Mouse (Mus musculus) thymus, postnatal 36 days (tissue): ENCODE data around the gene Vmn1r79.
"Not testable (repeated sequence)": the region's sequence is repeated elsewhere in the genome, so short reads cannot be mapped to it uniquely, and the experiment has no call there.

Source experiments
- DNase-seq, 2 experiments: peaks; one replicate each; pipeline ENCODE4 v3.0.0; 2022; ENCODE audit warnings: mixed read lengths in 2 of 2

The Vmn1r79 gene

DNA sequence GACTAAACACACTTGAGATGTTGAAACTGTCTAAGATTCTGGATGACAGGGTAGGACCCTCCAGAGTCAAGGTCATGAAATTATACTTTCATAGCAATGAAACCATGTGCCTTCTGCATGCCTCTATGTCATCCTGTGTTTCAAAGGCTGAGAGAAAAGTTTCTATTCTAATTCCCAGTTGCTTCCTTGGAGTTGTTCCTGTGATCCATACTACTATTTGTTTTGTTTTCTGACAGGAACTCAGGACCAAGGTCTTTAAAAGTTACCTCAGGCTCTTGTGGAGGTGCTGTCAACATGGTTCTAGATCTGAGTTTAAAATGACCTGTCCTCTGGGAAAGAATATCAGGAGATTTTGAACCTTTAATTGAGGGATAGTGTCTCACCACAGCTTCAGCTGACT is at the start of gene Vmn1r79:
Gene Vmn1r79, plus strand, starts transcription at position 301 of the 400 bp plus-strand sequence.
- not testable (repeated sequence) for DNase-seq

DNA sequence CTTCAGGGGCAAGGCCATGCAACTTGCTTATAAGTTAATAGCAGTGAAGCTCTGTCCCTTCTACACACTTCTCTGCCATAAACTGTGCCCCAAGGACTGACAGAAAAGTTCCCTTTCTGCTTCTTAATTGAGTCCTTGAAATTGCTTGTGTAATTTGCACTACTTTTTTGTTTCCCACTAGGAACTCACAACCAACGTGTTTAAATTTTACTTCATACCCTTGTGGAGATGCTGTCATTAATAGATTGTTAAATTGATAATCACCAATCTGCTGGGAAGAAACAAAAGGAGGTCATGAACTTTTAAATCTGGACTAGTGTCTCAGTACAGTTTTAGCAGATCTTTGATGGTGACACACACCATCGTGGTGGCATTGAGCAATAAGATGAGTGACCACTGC is 21.1 kb upstream of the Vmn1r79 start, which contains the start of gene Vmn1r78:
Gene Vmn1r78, plus strand, starts transcription at position 301 of the 400 bp plus-strand sequence.
- DNase-seq: no peak

DNA sequence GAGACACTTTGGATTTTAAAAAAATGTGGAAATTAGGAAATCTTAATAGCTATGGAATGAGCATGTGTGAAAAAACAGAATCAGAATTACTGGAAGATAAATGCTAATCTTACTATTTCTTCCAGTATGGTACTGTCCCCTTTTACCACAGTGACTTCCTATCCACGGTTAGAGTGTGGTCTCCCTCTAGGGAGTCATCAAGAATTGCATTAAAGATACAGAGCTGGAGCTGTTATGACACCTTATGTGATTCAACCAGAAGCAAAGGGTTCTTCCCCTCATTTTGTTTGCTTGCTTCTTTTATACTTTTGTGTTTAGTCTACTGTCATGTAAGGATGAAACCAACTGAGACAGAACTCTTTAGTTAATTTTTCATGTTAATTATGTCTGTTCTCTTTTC is 14.6 kb upstream of the Vmn1r79 start:
- not testable (repeated sequence) for DNase-seq

DNA sequence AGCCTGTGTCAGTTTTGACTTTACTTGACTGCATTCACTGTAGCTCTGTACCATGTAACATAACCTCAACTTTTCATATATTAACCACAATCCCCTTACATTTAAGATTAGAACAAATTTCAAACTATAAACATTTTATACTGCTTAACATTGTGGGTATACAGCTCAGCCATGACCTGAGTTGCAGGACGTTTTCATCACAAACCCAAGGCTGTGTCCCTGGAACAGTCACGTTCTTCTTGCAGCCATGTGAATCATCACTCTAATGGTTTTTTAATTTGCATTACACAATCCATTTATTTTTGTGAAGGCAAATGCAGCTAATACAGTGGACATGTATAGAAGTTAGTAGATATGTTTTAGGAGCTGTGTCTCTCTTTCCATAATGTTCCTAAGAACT is 1.8 kb downstream of the Vmn1r79 start:
- not testable (repeated sequence) for DNase-seq

DNA sequence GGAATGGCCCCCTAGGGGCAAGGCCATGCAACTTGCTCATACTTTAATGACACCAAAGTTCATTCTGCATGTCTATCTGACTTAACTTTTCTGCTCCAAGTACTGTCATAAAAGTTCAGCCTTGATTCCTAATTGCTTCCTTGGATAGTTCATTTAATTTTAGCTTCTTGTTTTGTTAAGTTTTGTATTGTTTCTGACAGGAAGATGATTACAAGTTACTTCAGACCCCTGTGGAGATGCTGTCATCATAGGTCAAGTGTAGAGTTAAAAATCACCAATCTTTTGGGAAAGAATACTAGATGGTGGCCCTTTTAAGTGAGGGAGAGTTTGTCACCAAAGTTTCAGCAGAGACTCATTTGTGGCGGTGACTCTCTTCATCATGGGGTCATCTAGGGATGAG is 17.9 kb downstream of the Vmn1r79 start, which contains the start of gene Vmn1r80:
Gene Vmn1r80, plus strand, starts transcription at position 301 of the 400 bp plus-strand sequence.
- no peak for DNase-seq

DNA sequence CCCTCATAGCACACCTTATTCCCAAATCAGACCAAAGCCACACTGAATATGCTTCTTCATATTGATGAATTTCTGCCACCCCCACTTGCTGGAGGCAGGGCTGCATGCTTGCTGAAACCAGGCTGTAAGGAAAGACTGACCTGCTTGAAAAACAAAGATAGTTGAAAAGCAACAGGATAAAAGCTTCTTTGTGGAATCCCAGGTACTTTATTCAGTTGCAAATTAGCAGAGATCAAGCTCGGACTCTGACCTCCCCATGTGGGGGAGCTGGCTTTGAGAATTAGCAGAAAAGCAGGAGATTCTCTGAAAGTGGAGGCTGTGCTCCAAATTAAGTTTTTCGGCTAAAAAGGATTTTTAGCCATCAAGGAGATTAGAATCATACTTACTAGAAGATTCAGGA is 33.1 kb downstream of the Vmn1r79 start:
- DNase-seq: no peak
